Mouse (Mus musculus) hematopoietic stem cell, adult 5-6 weeks (primary cell): Measurements from ENCODE around the gene Gm10135. TPM values are rescaled to one million over a fixed set of nuclear protein-coding genes. Genes with fewer than 3 reads are reported as not detected.
"Not testable (repeated sequence)": the region's sequence is repeated elsewhere in the genome, so short reads cannot be mapped to it uniquely, and the experiment has no call there.

Source experiments
- ATAC-seq, 2 experiments: fragments of 125-278 bp in 1 of 2; replicated peaks in 1 of 2; 2 replicates each; pipeline ENCODE4 v1.8.0; 2016 to 2017; ENCODE audit warnings: inconsistent platforms in 2 of 2, mild to moderate bottlenecking in 2 of 2, moderate number of reproducible peaks in 2 of 2, low read depth in 1 of 2, moderate TSS enrichment in 1 of 2; ENCODE audit not compliant: low FRiP score in 2 of 2, poor library complexity in 2 of 2, severe bottlenecking in 2 of 2, insufficient read depth in 1 of 2, low TSS enrichment in 1 of 2
- total RNA-seq: library from RNA; stranded (forward); fragments of 172-1452, 232-1000 nt; gene quantifications from 2 replicates; pipeline ENCODE4 v1.2.3, GENCODE M21; 2017

The Gm10135 gene
- total RNA-seq, 1 experiment from 2014 or later: not detected

GRCm38 (mm10) chr5:72976539-72976938, 2.0 kb upstream of the Gm10135 start:
- ATAC-seq: no peak

DNA sequence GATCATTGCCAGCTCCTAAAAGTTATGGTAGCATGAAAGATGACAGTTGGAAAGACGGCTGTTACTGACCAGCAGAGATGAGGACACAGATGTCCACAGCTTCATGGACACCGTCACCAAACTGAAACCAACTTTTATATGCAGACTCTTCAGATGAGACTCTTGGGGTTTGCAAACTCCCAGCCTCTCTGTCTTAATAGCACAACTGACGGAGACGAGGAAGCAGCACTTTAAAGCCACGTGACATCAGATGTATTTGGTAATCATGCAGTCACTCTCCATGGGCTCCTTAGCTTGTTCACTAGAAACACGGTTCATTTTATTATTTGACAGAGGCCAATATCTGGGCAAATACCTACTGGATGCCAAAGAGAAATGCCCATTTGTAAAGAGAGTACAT, 1.5 kb upstream of the Gm10135 start:
- ATAC-seq: no peak

DNA sequence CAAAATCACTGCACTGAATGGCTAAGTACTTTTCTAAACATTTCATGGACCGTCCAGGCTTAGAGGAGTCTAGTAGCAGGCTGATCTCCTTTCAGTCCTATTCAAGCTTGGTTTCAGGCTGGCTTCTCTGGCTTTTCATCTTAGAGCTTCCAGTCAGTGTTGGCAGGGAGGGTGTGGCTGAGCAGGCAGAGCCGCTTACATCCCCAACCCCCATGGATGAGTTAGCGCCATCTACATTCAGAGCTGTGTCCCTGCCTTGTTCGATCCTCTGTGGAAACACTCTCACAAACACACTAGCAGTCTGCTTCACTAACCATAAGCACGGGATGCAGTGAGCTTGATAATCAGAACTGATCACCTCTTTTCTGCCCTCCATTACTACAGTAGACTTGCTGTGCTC, 1.6 kb downstream of the Gm10135 start:
- ATAC-seq: no peak

DNA sequence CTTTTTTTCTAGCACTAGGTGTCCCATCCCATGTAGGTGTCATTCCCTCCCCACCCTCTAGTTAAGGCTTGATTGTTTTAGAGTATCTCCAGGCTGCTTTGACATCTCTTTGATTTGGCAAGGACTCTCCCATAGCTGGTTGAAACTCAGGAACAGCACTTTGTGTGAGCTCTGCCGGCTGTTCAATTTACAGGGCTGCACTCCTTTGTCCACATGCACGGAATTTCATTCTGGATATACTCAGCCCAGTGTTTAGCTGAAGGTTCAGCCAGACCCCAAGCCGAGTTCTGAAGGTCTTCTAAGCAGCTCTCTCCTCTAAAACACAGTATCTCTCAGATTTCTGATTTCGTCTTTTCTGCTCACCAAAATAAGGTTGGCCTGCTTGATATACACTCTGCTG, 2.1 kb downstream of the Gm10135 start:
- ATAC-seq: no peak

DNA sequence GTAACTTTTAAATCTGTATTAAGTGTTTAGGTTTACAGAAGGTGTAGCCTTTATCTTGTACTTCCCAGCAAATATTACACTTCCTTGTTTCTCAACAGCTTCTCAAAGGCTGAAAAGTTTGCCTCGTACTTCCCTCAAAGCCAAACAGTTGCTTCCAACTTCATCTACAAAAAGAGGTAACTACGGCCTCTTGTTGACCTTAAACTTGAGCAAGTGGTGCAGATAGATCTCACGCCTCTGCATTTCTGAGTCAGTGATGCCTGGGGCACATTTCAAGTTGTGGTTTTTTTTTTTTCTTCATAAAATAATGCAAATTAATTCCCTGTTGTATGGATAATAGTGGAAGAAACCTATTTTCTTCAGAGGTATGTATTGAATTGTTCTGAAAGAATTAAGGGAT, 8.8 kb downstream of the Gm10135 start:
- no peak for ATAC-seq

- ATAC-seq: no peak
Measured at GRCm38 (mm10) chr5:72960096-72960495, 14.4 kb downstream of the Gm10135 start.

DNA sequence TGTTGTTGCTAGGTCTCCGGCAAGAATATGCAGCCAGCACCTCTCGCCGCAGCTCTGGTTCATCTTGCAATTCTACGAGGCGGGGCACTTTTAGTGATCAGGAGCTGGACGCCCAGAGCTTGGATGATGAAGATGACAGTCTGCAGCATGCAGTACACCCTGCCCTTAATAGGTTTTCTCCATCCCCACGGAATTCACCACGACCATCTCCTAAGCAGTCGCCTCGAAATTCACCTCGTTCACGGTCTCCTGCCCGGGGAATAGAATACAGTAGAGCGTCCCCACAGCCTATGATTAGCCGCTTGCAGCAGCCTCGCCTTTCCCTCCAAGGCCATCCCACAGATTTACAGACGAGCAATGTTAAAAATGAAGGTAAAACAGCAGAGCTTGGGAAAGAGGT, 17.2 kb downstream of the Gm10135 start:
- ATAC-seq: no peak; a peak in 1 of 4 replicates

DNA sequence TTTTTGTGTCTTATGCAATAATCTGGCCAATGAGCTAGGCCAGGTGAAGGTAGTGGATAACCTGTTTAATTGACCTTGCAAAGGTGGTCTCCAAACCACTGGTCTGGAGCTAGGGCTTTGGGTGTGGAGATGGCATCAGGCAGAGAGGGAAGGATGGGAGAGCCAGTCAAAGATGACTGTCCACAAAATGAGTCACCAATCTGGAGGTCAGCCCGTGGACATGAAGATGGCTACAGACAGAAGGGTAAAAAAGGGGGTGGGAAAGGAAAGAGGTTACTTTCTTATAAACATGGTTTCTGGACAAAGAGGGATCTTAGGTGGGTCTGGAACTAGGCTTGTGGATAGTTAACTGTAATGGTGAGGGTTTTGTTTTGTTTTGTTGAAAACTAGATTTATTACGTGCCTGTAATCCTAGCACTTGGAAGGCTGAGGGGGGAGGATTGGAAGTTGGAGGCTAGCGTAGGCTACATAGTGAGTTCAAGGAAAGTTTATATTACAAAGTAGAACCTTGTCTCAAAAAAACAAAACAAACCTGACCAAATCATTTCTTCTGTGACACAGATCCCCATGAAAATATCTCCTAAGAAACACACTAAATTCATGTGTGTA, 20.4 kb downstream of the Gm10135 start:
- ATAC-seq: no peak

- ATAC-seq: no peak; a peak in 1 of 4 replicates
Measured at GRCm38 (mm10) chr5:72950252-72950651, 24.2 kb downstream of the Gm10135 start.

DNA sequence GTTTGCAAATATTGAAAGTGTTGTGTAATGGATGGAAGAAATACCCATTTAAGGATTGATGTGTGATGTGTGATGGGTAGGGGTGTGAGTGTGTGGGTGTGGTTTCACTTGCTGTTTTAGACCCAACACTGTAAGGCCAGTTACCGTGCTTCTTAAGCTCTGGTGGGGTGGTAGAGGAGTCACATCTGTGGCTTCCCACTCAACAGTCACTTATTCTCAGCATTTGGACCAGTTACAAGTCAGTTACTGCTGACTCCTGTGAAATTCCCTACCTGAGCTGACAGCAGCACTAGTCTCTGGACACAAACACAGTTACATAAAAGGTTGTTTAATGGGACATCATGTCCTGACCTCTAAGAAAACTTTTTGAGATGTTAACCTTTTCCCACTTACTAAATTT, 26.4 kb downstream of the Gm10135 start:
- no peak for ATAC-seq

DNA sequence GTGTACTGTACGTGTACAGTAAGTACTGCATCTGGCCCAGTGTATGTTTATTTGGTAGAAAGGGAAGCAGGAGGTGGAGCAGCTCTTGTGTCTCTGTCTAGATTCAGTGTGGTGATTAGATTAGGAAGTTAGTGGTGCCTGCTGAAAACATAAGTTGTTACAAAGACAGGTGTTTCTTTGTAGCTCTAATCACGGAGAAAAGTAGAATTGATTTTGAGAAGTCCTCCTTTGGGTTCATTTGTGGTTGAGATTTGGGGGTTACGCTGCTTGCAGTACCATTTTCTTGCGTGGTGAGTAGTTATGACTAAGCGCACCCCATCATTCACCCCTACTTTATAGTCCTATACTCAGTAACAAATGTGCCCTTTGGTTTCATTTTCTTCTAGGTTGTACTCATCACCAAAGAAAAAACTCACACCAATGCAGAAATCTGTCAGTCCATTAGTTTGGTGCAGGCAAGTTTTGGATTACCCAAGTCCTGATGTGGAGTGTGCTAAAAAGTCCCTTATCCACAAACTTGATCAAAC, 33.5 kb downstream of the Gm10135 start:
- 0 out of 4 replicates have a peak, but pooled peaks of 1 of the 2 experiments have one; percentile 27 for ATAC-seq

DNA sequence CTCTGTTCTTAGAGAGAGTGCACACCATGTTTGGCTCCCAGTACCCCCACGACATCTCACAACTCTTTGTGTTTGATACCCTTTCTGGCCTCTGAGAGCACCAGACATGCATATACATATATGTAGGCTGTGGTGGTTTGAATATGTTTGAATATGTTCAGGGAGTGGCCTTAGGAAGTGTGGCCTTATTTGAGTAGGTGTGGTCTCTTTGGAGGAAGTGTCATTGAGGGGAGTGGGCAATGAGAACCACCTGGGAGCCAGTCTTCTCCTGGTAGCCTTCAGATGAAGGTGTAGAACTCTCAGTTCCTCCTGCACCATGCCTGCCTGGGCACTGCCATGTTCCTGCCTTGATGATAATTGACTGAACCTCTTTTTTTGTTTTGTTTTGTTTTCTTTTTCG, 35.2 kb downstream of the Gm10135 start:
- ATAC-seq: no peak

GRCm38 (mm10) chr5:72938421-72938820, 36.1 kb downstream of the Gm10135 start:
- ATAC-seq: not testable (repeated sequence)

DNA sequence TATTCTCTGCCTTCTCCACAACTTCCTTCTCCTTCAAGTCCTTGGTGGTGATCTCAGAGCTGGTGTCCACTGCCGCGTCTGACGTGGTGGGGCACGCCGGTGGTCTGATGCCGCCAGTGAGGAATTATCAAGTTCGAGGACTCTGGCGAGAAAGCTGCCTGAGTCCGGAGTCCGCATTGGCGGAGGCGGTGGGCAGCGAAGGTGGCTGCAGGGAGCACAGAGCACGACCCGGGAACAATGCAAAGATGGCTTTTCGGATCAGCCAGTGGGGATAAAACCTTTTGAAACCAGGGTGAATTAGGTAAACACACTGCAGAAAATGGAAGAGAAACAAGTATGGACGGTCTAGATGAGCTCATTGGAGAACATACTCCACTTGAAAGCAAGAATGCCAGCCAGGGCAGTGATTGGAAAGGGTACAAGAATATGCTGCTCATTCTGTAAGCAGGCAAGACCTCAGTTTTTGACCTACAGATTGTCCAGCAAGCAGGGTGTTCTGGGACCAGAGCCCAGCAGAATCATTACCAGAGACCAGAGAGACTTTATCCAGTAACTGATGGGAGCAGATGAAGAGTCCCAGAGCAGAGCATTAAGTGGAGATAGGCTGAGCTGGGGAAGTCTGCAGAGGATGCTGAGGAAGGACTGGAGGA, 41.4 kb downstream of the Gm10135 start:
- ATAC-seq: no peak

- 0 out of 4 replicates have a peak, but pooled peaks of 1 of the 2 experiments have one; percentile 10 for ATAC-seq
Measured at GRCm38 (mm10) chr5:72927074-72927473, 47.4 kb downstream of the Gm10135 start.

DNA sequence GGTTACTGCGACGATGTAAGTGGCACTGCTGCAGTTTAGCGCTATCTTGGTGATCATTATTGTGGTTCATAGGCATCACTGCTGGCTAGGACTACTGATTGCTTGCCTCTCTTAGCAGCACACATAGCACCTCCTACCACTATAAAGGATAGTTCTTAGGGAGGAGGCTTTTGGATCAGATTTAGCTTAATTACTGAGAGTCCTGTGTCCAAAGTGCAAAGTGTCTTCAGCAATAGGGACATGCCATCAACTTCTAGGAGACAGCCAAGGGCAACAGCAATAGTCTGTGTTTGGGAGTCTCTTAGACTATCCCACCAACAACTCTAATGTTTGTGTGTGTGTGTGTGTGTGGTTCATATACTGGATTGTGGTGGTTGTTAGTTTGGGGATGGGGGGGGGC, 51.7 kb downstream of the Gm10135 start:
- no peak for ATAC-seq

GRCm38 (mm10) chr5:72921171-72921570, 53.3 kb downstream of the Gm10135 start:
- ATAC-seq: no peak

DNA sequence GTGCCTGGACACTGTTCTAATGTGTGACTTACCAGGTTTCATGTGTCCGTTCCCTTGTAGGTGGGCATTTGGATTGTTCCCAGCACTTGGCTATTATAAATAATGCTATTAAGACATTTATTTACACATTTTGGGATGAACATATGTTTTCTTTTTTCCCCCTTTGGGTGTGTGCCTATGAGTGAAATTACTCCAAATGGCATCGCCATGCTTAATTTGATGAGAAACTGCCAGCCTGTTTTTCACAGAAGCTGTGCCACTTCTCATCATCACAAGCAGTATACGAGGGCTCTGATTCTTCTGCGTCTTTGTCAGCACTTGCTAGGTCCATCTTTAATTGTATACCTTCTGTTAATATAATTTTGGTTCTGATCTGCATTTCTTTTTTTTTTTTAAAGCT, 54.1 kb downstream of the Gm10135 start:
- ATAC-seq: no peak

GRCm38 (mm10) chr5:72916851-72917250, 57.7 kb downstream of the Gm10135 start:
- ATAC-seq: no peak
